Mouse (Mus musculus): Measurements from ENCODE around the gene Atp6v1d.

The Atp6v1d gene

GRCm38 (mm10) chr12:78794236-78794635 is 67.2 kb downstream of the Atp6v1d start:
- DNase-seq (ENCODE audit: low read depth, low spot score): no peak

- DNase-seq (ENCODE audit: low read depth, low spot score): no peak
Observed at GRCm38 (mm10) chr12:78790791-78791190, 70.6 kb downstream of the Atp6v1d start.
